Mouse (Mus musculus): ENCODE measurements around the gene Osbpl8.

GRCm38 (mm10) chr10:111329326-111329725 lies 164.8 kb downstream of the Osbpl8 start:
- TF ChIP-seq CTCF (IDR thresholded peaks at IDR 0.05; ENCODE audit: control insufficient read depth, insufficient read depth, low read length): no peak
- TF ChIP-seq POLR2A (IDR thresholded peaks at IDR 0.05; ENCODE audit: borderline replicate concordance, control insufficient read depth, low read depth, low read length): no peak

Data from bone marrow, adult 2 months (tissue).